Mouse (Mus musculus) kidney, adult 2 months (tissue): ENCODE results near the gene Vmn2r77.
"Not testable (repeated sequence)": the region's sequence is repeated elsewhere in the genome, so short reads cannot be mapped to it uniquely, and the experiment has no call there.

Experiments used
- CTCF ChIP-seq: fragments of 200-500 bp; conservative IDR thresholded peaks from 2 replicates; pipeline ENCODE4 v1.5.1; 2011; ENCODE audit warnings: low read depth, mild to moderate bottlenecking, control low read depth, low read length, moderate library complexity, mixed read lengths; ENCODE audit not compliant: insufficient read depth, insufficient read length
- POLR2A ChIP-seq: fragments of 200-500 bp; IDR thresholded peaks from one replicate; pipeline ENCODE4 v1.6.1; 2011; ENCODE audit warnings: low read depth, low read length, control low read depth

- not testable (repeated sequence) for TF ChIP-seq POLR2A, CTCF
Measured at GRCm38 (mm10) chr7:86815716-86816115, 20.9 kb downstream of the Vmn2r77 start.
